Mouse (Mus musculus) brain, embryonic 14.5 days (tissue): ENCODE data around the gene Naa50.
A peak's percentile ranks its signal among the peaks of the same experiment; 100 is the strongest.

Experiments used
- CTCF ChIP-seq: fragments of 200-500 bp; IDR thresholded peaks from 2 replicates; pipeline ENCODE4 v1.5.1; 2012; ENCODE audit warnings: inconsistent platforms, mild to moderate bottlenecking, moderate library complexity, borderline replicate concordance; ENCODE audit not compliant: insufficient read depth, insufficient read length; ENCODE audit errors: extremely low read depth
- POLR2A ChIP-seq: fragments of 200-500 bp; IDR thresholded peaks from 2 replicates; pipeline ENCODE4 v1.6.1; 2012; ENCODE audit warnings: mild to moderate bottlenecking, inconsistent platforms, borderline replicate concordance; ENCODE audit not compliant: poor library complexity, insufficient read depth, insufficient read length, severe bottlenecking; ENCODE audit errors: extremely low read depth

DNA sequence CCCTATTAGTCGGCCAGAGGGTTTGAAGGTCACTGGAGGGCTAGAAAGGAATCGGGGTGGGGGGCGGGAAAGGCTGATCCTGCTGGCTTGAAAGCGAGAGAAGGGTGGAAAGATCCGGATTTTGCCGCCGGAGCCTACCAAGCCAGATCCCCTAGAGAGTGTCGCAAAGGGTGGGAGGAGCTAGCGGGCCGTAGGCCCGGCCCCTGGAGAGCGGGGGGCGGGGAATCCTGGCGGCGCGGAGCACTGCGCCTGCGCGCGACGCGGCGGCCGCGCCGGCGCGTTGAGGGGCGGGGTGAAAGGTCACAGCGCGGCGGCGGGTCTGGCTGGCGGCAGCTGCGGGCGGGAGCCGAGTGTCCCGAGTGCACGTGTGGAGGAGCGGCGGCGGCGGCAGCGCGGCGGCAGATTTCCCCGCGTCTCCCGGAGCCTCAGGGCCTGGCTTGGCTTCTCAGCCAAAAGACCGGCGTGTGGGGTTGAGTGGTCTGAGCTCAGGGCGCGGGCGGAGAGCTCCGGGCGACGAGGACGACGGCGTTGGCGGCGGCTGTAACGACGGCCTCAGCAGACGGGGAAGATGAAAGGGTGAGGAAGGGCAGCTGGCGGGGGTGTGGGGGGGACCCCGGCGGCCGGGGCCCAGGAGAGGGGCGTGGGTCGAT, at the start of gene Naa50, which contains the start of gene Atp6v1a:
- TF ChIP-seq POLR2A (peak; percentile 87), CTCF (no peak)
